Mouse (Mus musculus): ENCODE measurements at regions not wholly inside any gene's neighbourhood (a gene's known extent, or its start where the extent isn't known, plus 50 kb on each side); places are given as distances from the start of the nearest gene placed in this dataset.

- DNase-seq: peak; percentile 71
Observed at GRCm38 (mm10) chr10:37260791-37261488, 122.2 kb upstream of the Marcks start.

GRCm38 (mm10) chr10:37259186-37259585, 120.5 kb upstream of the Marcks start:
- DNase-seq: no peak

- no peak for DNase-seq
Observed at GRCm38 (mm10) chr10:37257544-37257943, 118.8 kb upstream of the Marcks start.

- DNase-seq: no peak
Observed at GRCm38 (mm10) chr10:37250934-37251521, 112.3 kb upstream of the Marcks start.

GRCm38 (mm10) chr10:37250157-37250556, 111.4 kb upstream of the Marcks start:
- DNase-seq: no peak

GRCm38 (mm10) chr10:37249511-37249910, 110.8 kb upstream of the Marcks start:
- no peak for DNase-seq

- no peak for DNase-seq
Observed at GRCm38 (mm10) chr10:37247121-37247520, 108.4 kb upstream of the Marcks start.

- no peak for DNase-seq
Observed at GRCm38 (mm10) chr10:37243136-37243535, 104.4 kb upstream of the Marcks start.

- no peak for DNase-seq
Observed at GRCm38 (mm10) chr10:37241821-37242263, 103.1 kb upstream of the Marcks start.

GRCm38 (mm10) chr10:37240634-37241033, 101.9 kb upstream of the Marcks start:
- DNase-seq: no peak

- no peak for DNase-seq
Observed at GRCm38 (mm10) chr10:37240201-37240600, 101.5 kb upstream of the Marcks start.

- no peak for DNase-seq
Observed at GRCm38 (mm10) chr10:37236001-37236822, 97.5 kb upstream of the Marcks start.

- DNase-seq: peak; percentile 67
Observed at GRCm38 (mm10) chr10:37231936-37232556, 93.3 kb upstream of the Marcks start.

- no peak for DNase-seq
Observed at GRCm38 (mm10) chr10:37231159-37231558, 92.4 kb upstream of the Marcks start.

GRCm38 (mm10) chr10:37227889-37228288, 89.2 kb upstream of the Marcks start:
- no peak for DNase-seq

GRCm38 (mm10) chr10:37221730-37222129, 83.0 kb upstream of the Marcks start:
- DNase-seq: no peak

GRCm38 (mm10) chr10:37220434-37220833, 81.7 kb upstream of the Marcks start:
- no peak for DNase-seq

- DNase-seq: no peak
Observed at GRCm38 (mm10) chr10:37219936-37220335, 81.2 kb upstream of the Marcks start.

- no peak for DNase-seq
Observed at GRCm38 (mm10) chr10:37219381-37219780, 80.7 kb upstream of the Marcks start.

GRCm38 (mm10) chr10:37214656-37215055, 75.9 kb upstream of the Marcks start:
- no peak for DNase-seq

- DNase-seq: no peak
Observed at GRCm38 (mm10) chr10:37212350-37213035, 73.8 kb upstream of the Marcks start.

- DNase-seq: no peak
Observed at GRCm38 (mm10) chr10:37211305-37211704, 72.6 kb upstream of the Marcks start.

- no peak for DNase-seq
Observed at GRCm38 (mm10) chr10:37210223-37210622, 71.5 kb upstream of the Marcks start.

Data from layer of hippocampus, adult 9-11 months (tissue).